Mouse (Mus musculus) intestine, embryonic 14.5 days (tissue): ENCODE measurements around the gene Nxn. TPM values are rescaled to one million over a fixed set of nuclear protein-coding genes. Genes with fewer than 3 reads are reported as not detected.

Experiments
- ATAC-seq: fragments of 200-750 bp; cut with Nextera tagmentation; replicated peaks from 2 replicates; pipeline ENCODE4 v1.8.0; 2017; ENCODE audit warnings: low read depth, moderate number of reproducible peaks, moderate TSS enrichment, moderate library complexity; ENCODE audit not compliant: low FRiP score, low TSS enrichment
- DNase-seq: peaks from one replicate; pipeline ENCODE4 v3.0.0-alpha.2; 2018; ENCODE audit warnings: low spot score
- H3K27ac ChIP-seq: fragments of 300-500 bp; sonication (generic); 2 replicates; pipeline ENCODE4 v1.5.1; 2014; ENCODE audit warnings: low read depth, mild to moderate bottlenecking, control low read depth
- H3K27me3 ChIP-seq: fragments of 300-500 bp; sonication (generic); replicated peaks from 2 replicates; pipeline ENCODE4 v1.6.1; 2014; ENCODE audit warnings: low read length, control low read depth; ENCODE audit not compliant: control insufficient read depth, insufficient read depth
- H3K36me3 ChIP-seq: fragments of 300-500 bp; sonication (generic); 2 replicates; pipeline ENCODE4 v1.6.1; 2014; ENCODE audit warnings: low read length, control low read depth; ENCODE audit not compliant: control insufficient read depth, insufficient read depth
- H3K4me1 ChIP-seq: fragments of 300-500 bp; sonication (generic); replicated peaks from 2 replicates; pipeline ENCODE4 v1.6.1; 2014; ENCODE audit warnings: low read length, control low read depth, mixed read lengths; ENCODE audit not compliant: control insufficient read depth, insufficient read depth
- H3K4me2 ChIP-seq: fragments of 300-500 bp; sonication (generic); 2 replicates; pipeline ENCODE4 v1.6.1; 2014; ENCODE audit warnings: low read length
- H3K4me3 ChIP-seq: fragments of 300-500 bp; sonication (generic); 2 replicates; pipeline ENCODE4 v1.5.1; 2014; ENCODE audit warnings: low read depth, low read length, control low read depth, mixed read lengths
- H3K9ac ChIP-seq: fragments of 300-500 bp; sonication (generic); 2 replicates; pipeline ENCODE4 v1.6.1; 2014; ENCODE audit warnings: mild to moderate bottlenecking, low read length
- H3K9me3 ChIP-seq: fragments of 300-500 bp; sonication (generic); 2 replicates; pipeline ENCODE4 v1.6.1; 2016; ENCODE audit warnings: low read length, control low read depth; ENCODE audit not compliant: control insufficient read depth
- WGBS: fragments of 180-500 bp; shearing (Covaris S2); extraction: QIAGEN DNeasy Blood & Tissue Kit; methylation state at CpG from one replicate; pipeline ENCODE4 v1.1.7; 2014; 5-methylcytosine and 5-hydroxymethylcytosine counted together
- polyA plus RNA-seq: library from polyadenylated mRNA; unstranded; fragments of >200 nt; fragmentation: Nextera tagmentation; extraction: Ambion mirVana; gene quantifications from 2 replicates; pipeline ENCODE4 v1.2.1, GENCODE M21; 2014

Nxn gene
- polyA plus RNA-seq, 1 experiment from 2014 or later = 45.8 TPM

DNA sequence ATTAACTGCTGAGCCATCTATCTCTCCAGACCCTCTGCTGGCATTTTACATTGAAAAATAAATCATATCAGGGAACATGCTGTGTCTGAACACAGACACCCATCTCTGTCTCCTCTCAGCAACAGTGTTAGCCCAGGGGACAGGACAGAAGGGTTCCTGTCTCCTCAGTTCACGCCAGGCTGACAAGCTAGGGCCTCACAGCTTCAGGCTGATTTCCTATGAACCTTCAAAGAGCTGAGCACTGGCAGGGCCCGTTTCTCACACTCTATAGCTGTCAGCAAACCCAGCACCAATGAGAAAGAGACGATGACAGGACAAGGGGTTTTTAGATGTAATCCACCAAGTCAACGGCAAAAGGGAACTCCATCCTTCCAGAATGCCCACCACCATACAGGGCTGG, 107.0 kb downstream of the Nxn start:
- no peak overlapping the region for H3K9ac ChIP-seq
- peak overlapping the region; percentile 31; the same call in 1 of the 2 replicates for H3K4me2 ChIP-seq
- peaks cover 60% of the 10 kb centered on the region for H3K4me1 ChIP-seq
- DNase-seq (no peak), ATAC-seq (no peak)
- H3K36me3 ChIP-seq = no peaks in the 10 kb centered on the region
- peak overlapping the region; percentile 71; the same call in 1 of the 2 replicates for H3K27ac ChIP-seq
- H3K9me3 ChIP-seq = no peaks in the 10 kb centered on the region
- 63% methylated on average over 4 of the region's 4 CpGs for WGBS
- H3K4me3 ChIP-seq = no peak overlapping the region
- no peaks in the 10 kb centered on the region for H3K27me3 ChIP-seq

DNA sequence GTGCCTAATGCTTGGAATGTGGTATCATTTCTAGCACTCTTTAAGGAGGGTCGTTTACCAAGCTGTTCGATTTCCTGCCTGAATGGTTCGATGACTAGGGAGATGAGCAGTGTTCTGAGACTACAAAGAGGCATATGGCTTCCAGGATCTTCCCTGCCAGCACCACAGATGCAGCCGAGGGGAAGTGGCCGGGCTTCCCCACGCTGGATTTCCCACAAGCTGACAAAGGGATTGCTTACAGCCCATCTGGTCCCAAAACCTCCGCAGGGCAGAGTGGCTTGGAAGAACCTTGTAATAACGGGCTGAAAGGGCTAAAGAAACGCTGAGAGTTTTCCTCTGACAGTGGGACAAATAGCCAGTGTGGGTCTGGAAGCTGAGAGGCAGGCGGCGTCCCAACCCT, 108.6 kb downstream of the Nxn start:
- DNase-seq (no peak), ATAC-seq (no peak)
- H3K4me1 ChIP-seq = peaks cover 58% of the 10 kb centered on the region
- H3K36me3 ChIP-seq = no peaks in the 10 kb centered on the region
- H3K9me3 ChIP-seq = no peaks in the 10 kb centered on the region
- no peak overlapping the region for H3K4me2 ChIP-seq
- H3K4me3 ChIP-seq = no peak overlapping the region
- H3K9ac ChIP-seq = no peak overlapping the region
- H3K27ac ChIP-seq = peak overlapping the region; percentile 67; the same call in 1 of the 2 replicates
- 36% methylated on average over 11 of the region's 11 CpGs for WGBS
- H3K27me3 ChIP-seq = no peaks in the 10 kb centered on the region

DNA sequence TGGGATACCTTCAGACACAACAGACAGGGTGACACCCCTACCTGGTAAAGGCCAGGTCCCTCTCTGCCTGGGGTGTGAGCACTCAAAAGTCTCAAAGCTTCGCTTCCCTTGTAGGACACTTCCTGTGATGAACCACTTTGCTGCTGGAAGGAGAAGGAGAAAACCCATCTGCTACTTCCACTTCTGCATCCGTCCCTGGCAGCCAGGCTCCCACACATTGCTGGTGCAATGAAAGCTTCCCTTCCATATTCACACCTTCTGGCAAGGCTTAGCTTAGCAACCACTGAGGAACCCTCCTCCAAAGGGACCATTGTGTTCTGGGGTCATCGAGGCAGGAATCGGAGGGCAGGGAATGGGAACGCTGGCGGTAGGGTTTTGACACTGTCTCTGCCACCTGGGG, 110.3 kb downstream of the Nxn start:
- no peaks in the 10 kb centered on the region for H3K27me3 ChIP-seq
- no peak overlapping the region for H3K4me2 ChIP-seq
- H3K4me3 ChIP-seq = no peak overlapping the region
- WGBS = 87% methylated on average over 6 of the region's 6 CpGs
- H3K9ac ChIP-seq = no peak overlapping the region
- no peak overlapping the region for H3K27ac ChIP-seq
- H3K36me3 ChIP-seq = no peaks in the 10 kb centered on the region
- DNase-seq (no peak), ATAC-seq (no peak)
- H3K4me1 ChIP-seq = peaks cover 44% of the 10 kb centered on the region
- H3K9me3 ChIP-seq = no peaks in the 10 kb centered on the region

GRCm38 (mm10) chr11:76287301-76287700, 111.6 kb downstream of the Nxn start:
- no peak overlapping the region for H3K27ac ChIP-seq
- no peak overlapping the region for H3K4me3 ChIP-seq
- no peaks in the 10 kb centered on the region for H3K27me3 ChIP-seq
- DNase-seq (no peak), ATAC-seq (no peak)
- no peaks in the 10 kb centered on the region for H3K36me3 ChIP-seq
- H3K9me3 ChIP-seq = no peaks in the 10 kb centered on the region
- H3K4me1 ChIP-seq = peaks cover 32% of the 10 kb centered on the region
- H3K4me2 ChIP-seq = no peak overlapping the region
- 45% methylated on average over 10 of the region's 10 CpGs for WGBS
- H3K9ac ChIP-seq = no peak overlapping the region

- H3K4me3 ChIP-seq = no peak overlapping the region
- DNase-seq (no peak), ATAC-seq (no peak)
- no peaks in the 10 kb centered on the region for H3K36me3 ChIP-seq
- H3K27me3 ChIP-seq = no peaks in the 10 kb centered on the region
- peaks cover 25% of the 10 kb centered on the region for H3K4me1 ChIP-seq
- H3K4me2 ChIP-seq = no peak overlapping the region
- WGBS = 62% methylated on average over 10 of the region's 10 CpGs
- no peak overlapping the region for H3K9ac ChIP-seq
- H3K27ac ChIP-seq = no peak overlapping the region
- H3K9me3 ChIP-seq = no peaks in the 10 kb centered on the region
These were observed 112.3 kb downstream of the Nxn start for GRCm38 (mm10) chr11:76286534-76287126.

DNA sequence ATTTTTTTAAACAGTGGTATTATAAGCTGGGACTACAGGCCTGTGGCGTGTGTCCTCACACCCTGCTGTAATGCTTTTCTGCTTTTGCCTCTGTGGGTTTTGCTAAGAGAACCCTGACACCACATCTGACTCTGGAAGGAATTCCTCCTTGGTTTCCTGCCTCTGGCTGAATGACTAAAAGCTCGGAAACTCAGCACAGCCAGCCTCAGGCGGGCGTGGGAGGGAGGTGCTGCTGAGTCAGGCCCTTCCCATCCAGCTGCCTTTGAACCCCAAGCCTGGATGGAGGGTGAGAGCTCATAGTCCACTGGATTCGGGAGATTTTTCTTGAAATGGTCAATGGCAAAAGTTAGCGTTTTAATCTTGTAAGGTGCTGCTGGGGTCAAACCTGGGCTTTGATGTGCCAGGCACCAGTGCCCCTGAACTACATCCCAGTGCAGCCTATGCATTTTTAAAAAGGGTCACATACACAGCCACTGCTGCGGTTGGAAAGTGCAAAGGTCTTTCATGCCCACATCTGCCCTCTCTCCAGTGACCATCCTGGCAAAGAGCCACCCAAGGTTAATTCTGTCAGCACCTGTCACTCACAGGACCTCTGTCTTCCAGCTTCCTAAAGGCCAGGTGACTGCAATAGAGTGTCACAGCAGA, 113.4 kb downstream of the Nxn start:
- Histone ChIP-seq H3K9me3 (no peaks in the 10 kb centered on the region), H3K27me3 (no peaks in the 10 kb centered on the region), H3K9ac (no peak overlapping the region), H3K4me1 (peaks cover 22% of the 10 kb centered on the region), H3K4me3 (no peak overlapping the region), H3K4me2 (no peak overlapping the region), H3K27ac (no peak overlapping the region), H3K36me3 (no peaks in the 10 kb centered on the region)
- ATAC-seq = no peak
- no peak for DNase-seq
- WGBS = 47% methylated on average over 7 of the region's 7 CpGs

GRCm38 (mm10) chr11:76283841-76284240, 115.1 kb downstream of the Nxn start:
- Histone ChIP-seq H3K9me3 (no peaks in the 10 kb centered on the region), H3K4me3 (no peak overlapping the region), H3K9ac (no peak overlapping the region), H3K36me3 (no peaks in the 10 kb centered on the region), H3K27ac (no peak overlapping the region), H3K4me1 (peaks cover 19% of the 10 kb centered on the region), H3K4me2 (no peak overlapping the region), H3K27me3 (no peaks in the 10 kb centered on the region)
- no peak for DNase-seq
- no peak for ATAC-seq
- 87% methylated on average over 6 of the region's 6 CpGs for WGBS

- DNase-seq = no peak
- Histone ChIP-seq H3K4me1 (peaks cover 5% of the 10 kb centered on the region; the same call in 1 of the 2 replicates), H3K9ac (no peak overlapping the region), H3K36me3 (no peaks in the 10 kb centered on the region), H3K27ac (no peak overlapping the region), H3K4me2 (no peak overlapping the region), H3K27me3 (no peaks in the 10 kb centered on the region), H3K4me3 (no peak overlapping the region), H3K9me3 (no peaks in the 10 kb centered on the region)
- ATAC-seq = no peak
- 52% methylated on average over 2 of the region's 2 CpGs for whole genome bisulfite sequencing
These were observed 119.0 kb downstream of the Nxn start for GRCm38 (mm10) chr11:76279971-76280370.
